Mouse (Mus musculus): Measurements from ENCODE around the gene Cd46. TPM values are rescaled to one million over a fixed set of nuclear protein-coding genes. Genes with fewer than 3 reads are reported as not detected.

The Cd46 gene
- 1 to 10 TPM; 4.9 to 8.6 TPM for total RNA-seq (2023)

GRCm38 (mm10) chr1:195092220-195092720, at the start of gene Cd46:
Cd46 (minus strand) TSS chr1:195092249.

GRCm38 (mm10) chr1:195130953-195131674, 39.1 kb upstream of the Cd46 start, which contains the start of gene Cr1l:
Cr1l (minus strand) TSS chr1:195131586.

Other genes with a start within 250 kb of the Cd46 start
- gene Cd34, start 153.4 kb downstream of the Cd46 start, total RNA-seq (2023), result under 1 TPM in 1 of 2 experiments, not detected in 1; 0.67 TPM
- 100 to 1,000 TPM; 160 to 177 TPM for gene Cr1l, start 39.3 kb upstream of the Cd46 start, total RNA-seq (2023)
- gene Cr2, start 84.5 kb upstream of the Cd46 start, total RNA-seq (2023), result 1,000 to 10,000 TPM in 1 of 2 experiments, 100 to 1,000 TPM in 1; 919 to 1,147 TPM

Measured in B cell, adult 67 days (primary cell).